Mouse (Mus musculus) MEL (cell line): ENCODE results near the gene Fance.

Experiments used
- CTCF ChIP-seq, 3 experiments: IDR thresholded peaks in 2 of 3; conservative IDR thresholded peaks in 1 of 3; 2 replicates each; pipeline ENCODE4 v1.5.1; 2011 to 2012; ENCODE audit warnings: low read length in 3 of 3, low read depth in 2 of 3, mild to moderate bottlenecking in 2 of 3, improper control_type of control experiment in 1 of 3, inconsistent platforms in 1 of 3, mixed read lengths in 1 of 3, moderate library complexity in 1 of 3; ENCODE audit not compliant: control insufficient read depth in 1 of 3, insufficient read depth in 1 of 3, poor library complexity in 1 of 3, severe bottlenecking in 1 of 3
- E2F4 ChIP-seq: IDR thresholded peaks from 2 replicates; pipeline ENCODE4 v1.6.1; 2011; ENCODE audit warnings: low read depth, low read length, improper control_type of control experiment, borderline replicate concordance
- ELF1 ChIP-seq: IDR thresholded peaks from 2 replicates; pipeline ENCODE4 v1.6.1; 2014; ENCODE audit warnings: low read depth, mild to moderate bottlenecking, inconsistent platforms, low read length, improper control_type of control experiment, moderate library complexity
- EP300 ChIP-seq, 2 experiments: IDR thresholded peaks; 2 replicates each; pipeline ENCODE4 v1.6.1; 2011; ENCODE audit warnings: improper control_type of control experiment in 2 of 2, low read length in 2 of 2, low read depth in 1 of 2, mild to moderate bottlenecking in 1 of 2
- MEF2A ChIP-seq: IDR thresholded peaks from 2 replicates; pipeline ENCODE4 v1.6.1; 2014; ENCODE audit warnings: low read depth, mild to moderate bottlenecking, inconsistent platforms, low read length, improper control_type of control experiment; ENCODE audit not compliant: poor library complexity, insufficient replicate concordance, severe bottlenecking; ENCODE audit errors: extremely low read depth
- MYC ChIP-seq: IDR thresholded peaks from 2 replicates; pipeline ENCODE4 v1.6.1; 2011; ENCODE audit warnings: low read depth, mild to moderate bottlenecking, low read length, improper control_type of control experiment, moderate library complexity
- NRF1 ChIP-seq: IDR thresholded peaks from 2 replicates; pipeline ENCODE4 v1.6.1; 2014; ENCODE audit warnings: low read depth, mild to moderate bottlenecking, inconsistent platforms, low read length, improper control_type of control experiment, moderate library complexity; ENCODE audit not compliant: poor library complexity, insufficient read depth, severe bottlenecking
- POLR2A ChIP-seq, 2 experiments: IDR thresholded peaks; 2 replicates each; pipeline ENCODE4 v1.6.1; 2011 to 2012; ENCODE audit warnings: low read length in 2 of 2, mild to moderate bottlenecking in 2 of 2, control low read depth in 1 of 2, improper control_type of control experiment in 1 of 2, low read depth in 1 of 2, moderate library complexity in 1 of 2; ENCODE audit not compliant: control insufficient read depth in 1 of 2, insufficient read depth in 1 of 2, poor library complexity in 1 of 2
- RAD21 ChIP-seq: IDR thresholded peaks from 2 replicates; pipeline ENCODE4 v1.6.1; 2011; ENCODE audit warnings: mild to moderate bottlenecking, low read depth, low read length, improper control_type of control experiment
- RCOR1 ChIP-seq: IDR thresholded peaks from 2 replicates; pipeline ENCODE4 v1.6.1; 2012; ENCODE audit warnings: low read depth, mild to moderate bottlenecking, inconsistent platforms, low read length, improper control_type of control experiment
- TAL1 ChIP-seq: IDR thresholded peaks from 2 replicates; pipeline ENCODE4 v1.6.1; 2012; ENCODE audit warnings: mild to moderate bottlenecking, inconsistent platforms, low read length, moderate library complexity, mixed read lengths
- UBTF ChIP-seq: IDR thresholded peaks from 2 replicates; pipeline ENCODE4 v1.6.1; 2012; ENCODE audit warnings: low read depth, mild to moderate bottlenecking, inconsistent platforms, low read length, improper control_type of control experiment, moderate library complexity, borderline replicate concordance; ENCODE audit not compliant: insufficient read depth
- ZC3H11A ChIP-seq: IDR thresholded peaks from 2 replicates; pipeline ENCODE4 v1.6.1; 2012; ENCODE audit warnings: low read depth, mild to moderate bottlenecking, inconsistent platforms, low read length, improper control_type of control experiment

- TF ChIP-seq POLR2A (IDR thresholded peaks at IDR 0.05; ENCODE audit: control insufficient read depth in 1 of 2, insufficient read depth in 1 of 2, low read depth in 1 of 2, low read length in 2 of 2, poor library complexity in 1 of 2) (no peak), RCOR1 (no peak), RAD21 (no peak), EP300 (IDR thresholded peaks at IDR 0.05; ENCODE audit: low read depth in 1 of 2, low read length in 2 of 2) (no peak), UBTF (no peak), TAL1 (no peak), CTCF (IDR thresholded peaks at IDR 0.05 in 2 of 3, conservative IDR thresholded peaks at IDR 0.05 in 1 of 3; ENCODE audit: control insufficient read depth in 1 of 3, insufficient read depth in 1 of 3, low read depth in 2 of 3, low read length in 3 of 3, poor library complexity in 1 of 3, severe bottlenecking in 1 of 3) (no peak), ELF1 (no peak), ZC3H11A (no peak), MYC (no peak), NRF1 (no peak), E2F4 (no peak), MEF2A (no peak)
Observed at GRCm38 (mm10) chr17:28323786-28324185, 10.5 kb downstream of the Fance start.
